Mouse (Mus musculus) embryonic fibroblast, embryonic 13.5 days (primary cell): Measurements from ENCODE around the gene Opa3. TPM values are rescaled to one million over a fixed set of nuclear protein-coding genes. Genes with fewer than 3 reads are reported as not detected.
"Not testable (repeated sequence)": the region's sequence is repeated elsewhere in the genome, so short reads cannot be mapped to it uniquely, and the experiment has no call there.

Experiments used
- H3K27ac ChIP-seq: 2 replicates; pipeline ENCODE4 v1.5.1; 2012; ENCODE audit warnings: low read length, control low read depth, inconsistent platforms; ENCODE audit not compliant: insufficient read depth
- H3K4me1 ChIP-seq: 2 replicates; pipeline ENCODE4 v1.6.1; 2011; ENCODE audit warnings: low read length; ENCODE audit not compliant: control insufficient read depth, insufficient read depth
- H3K4me3 ChIP-seq: 2 replicates; pipeline ENCODE4 v1.5.1; 2011; ENCODE audit warnings: mild to moderate bottlenecking, control low read depth, low read length; ENCODE audit not compliant: insufficient read depth
- CTCF ChIP-seq: IDR thresholded peaks from 2 replicates; pipeline ENCODE4 v1.5.1; 2011; ENCODE audit warnings: mild to moderate bottlenecking, control low read depth, low read length, moderate library complexity, borderline replicate concordance; ENCODE audit not compliant: insufficient read depth
- POLR2A ChIP-seq: IDR thresholded peaks from 2 replicates; pipeline ENCODE4 v1.6.1; 2011; ENCODE audit warnings: low read depth, mild to moderate bottlenecking, control low read depth, low read length, moderate library complexity
- polyA plus RNA-seq: library from polyadenylated mRNA; stranded (reverse); fragments of >200 nt; gene quantifications from 2 replicates; pipeline ENCODE4 v1.2.4, GENCODE M21; 2011; ENCODE audit warnings: low read depth; ENCODE audit not compliant: missing spikeins, insufficient read length

Opa3 gene
- polyA plus RNA-seq, 1 experiment = 24.4 TPM

DNA sequence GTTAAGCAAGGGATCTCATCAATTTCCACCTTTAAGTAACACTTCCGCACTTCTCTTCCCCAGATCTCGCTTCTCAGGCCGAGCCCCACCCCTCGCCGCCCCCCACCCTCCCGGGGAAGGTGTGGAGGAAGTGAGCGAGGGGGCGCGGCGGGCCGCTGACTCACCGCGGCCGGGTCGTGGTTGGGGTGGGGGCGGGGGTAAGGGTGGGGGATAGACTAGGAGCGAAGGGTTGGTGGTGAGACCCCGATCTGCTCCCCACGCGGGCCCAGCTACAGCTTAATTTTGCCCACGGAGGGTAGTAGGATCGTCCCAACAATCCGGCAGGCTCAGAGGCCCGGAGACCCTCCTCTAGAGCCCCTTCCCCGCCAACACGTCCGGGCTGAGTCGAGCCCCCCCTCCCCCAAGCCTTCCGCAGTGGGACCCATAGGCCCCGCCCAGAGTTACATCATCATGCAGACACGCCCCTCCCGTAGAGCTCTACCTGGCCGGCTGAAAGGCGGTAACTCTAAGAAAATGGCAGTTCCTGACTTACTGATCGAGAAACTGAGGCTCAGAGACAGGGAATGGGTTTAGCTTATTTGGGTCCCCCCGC lies 44.1 kb downstream of the Opa3 start:
- Histone ChIP-seq H3K4me3 (peak overlapping the region; percentile 98), H3K27ac (peak overlapping the region; percentile 93), H3K4me1 (peaks cover 12% of the 10 kb centered on the region; the same call in 1 of the 2 replicates)
- TF ChIP-seq POLR2A (peak; percentile 39), CTCF (no peak)

DNA sequence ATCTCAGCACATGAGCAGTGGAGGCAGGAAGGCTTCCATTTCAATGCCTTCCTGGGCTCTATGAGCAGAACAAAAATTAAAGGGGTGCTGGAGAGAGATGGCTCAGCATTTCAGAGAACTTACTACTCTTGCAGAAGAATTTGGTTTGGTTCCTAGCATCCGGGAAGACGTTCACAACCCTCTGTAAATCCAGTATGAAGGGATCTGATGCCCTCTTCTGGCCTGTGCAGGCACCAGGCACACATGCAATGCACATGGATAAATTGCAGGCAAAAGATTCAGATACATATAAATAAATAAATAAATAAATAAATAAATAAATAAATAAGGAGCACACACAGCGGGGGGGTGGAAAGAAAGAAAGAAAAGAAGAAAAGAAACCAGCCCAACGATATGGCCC lies 48.1 kb downstream of the Opa3 start:
- Histone ChIP-seq H3K4me3 (no peak overlapping the region), H3K4me1 (no peaks in the 10 kb centered on the region), H3K27ac (no peak overlapping the region)
- no peak for TF ChIP-seq POLR2A
- TF ChIP-seq CTCF = peak; percentile 29; the same call in 1 of the 2 replicates

DNA sequence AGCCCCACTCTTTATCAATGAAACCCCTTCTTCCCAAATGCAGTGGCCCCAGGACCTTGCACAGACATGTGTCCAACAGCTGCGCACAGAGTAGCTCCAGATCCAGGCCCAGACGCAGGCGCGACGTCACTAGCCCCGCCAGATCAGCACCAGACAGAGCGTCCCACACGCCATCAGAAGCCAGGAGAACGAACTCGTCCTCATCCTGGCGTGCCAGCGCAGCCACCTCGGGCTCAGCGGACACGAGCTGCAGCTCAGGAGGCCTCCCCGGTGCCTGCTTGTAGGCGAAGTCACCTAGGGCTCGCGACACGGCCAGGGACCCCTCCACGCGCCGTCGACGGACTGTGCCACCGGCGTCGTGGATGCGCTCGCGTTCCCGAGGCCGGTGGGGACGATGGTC lies 50.9 kb downstream of the Opa3 start:
- H3K4me3 ChIP-seq = no peak overlapping the region
- TF ChIP-seq POLR2A = no peak
- TF ChIP-seq CTCF = no peak
- no peak overlapping the region for H3K27ac ChIP-seq
- no peaks in the 10 kb centered on the region for H3K4me1 ChIP-seq

DNA sequence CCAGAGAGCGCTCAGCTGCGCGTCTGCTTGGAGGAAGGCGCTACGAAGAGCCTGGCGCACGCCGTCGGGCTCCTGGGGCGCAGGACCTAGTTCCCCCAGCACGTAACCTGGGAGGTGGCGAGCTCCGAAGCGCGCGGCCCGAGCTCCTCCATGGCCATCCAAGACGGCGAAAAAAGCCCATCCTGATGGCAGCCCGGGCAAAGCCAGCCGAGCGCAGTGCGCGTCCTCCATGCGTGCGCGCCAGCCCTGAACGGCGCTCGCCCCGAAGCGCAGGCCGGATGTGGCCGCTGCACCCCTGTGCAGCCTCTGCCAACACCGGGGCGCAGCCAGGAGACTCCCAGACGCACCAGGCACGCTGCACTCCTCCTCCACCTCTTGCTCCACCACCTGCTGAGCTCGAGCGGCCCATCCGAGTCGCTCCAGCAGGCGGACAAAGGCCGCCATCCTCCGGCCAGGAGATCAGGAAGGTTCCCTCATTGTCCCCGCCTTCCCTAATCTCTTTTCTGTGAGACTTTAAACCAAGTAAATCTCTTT lies 51.5 kb downstream of the Opa3 start, which contains the start of gene Ppm1n:
Gene Ppm1n, minus strand, starts transcription at position 484 of the 534 bp plus-strand sequence.
- H3K4me3 ChIP-seq = no peak within 1 kb of the TSS
- no peaks in the 10 kb centered on the region for H3K4me1 ChIP-seq
- no peak within 1 kb of the TSS for H3K27ac ChIP-seq
- no peak for TF ChIP-seq CTCF
- TF ChIP-seq POLR2A = no peak

DNA sequence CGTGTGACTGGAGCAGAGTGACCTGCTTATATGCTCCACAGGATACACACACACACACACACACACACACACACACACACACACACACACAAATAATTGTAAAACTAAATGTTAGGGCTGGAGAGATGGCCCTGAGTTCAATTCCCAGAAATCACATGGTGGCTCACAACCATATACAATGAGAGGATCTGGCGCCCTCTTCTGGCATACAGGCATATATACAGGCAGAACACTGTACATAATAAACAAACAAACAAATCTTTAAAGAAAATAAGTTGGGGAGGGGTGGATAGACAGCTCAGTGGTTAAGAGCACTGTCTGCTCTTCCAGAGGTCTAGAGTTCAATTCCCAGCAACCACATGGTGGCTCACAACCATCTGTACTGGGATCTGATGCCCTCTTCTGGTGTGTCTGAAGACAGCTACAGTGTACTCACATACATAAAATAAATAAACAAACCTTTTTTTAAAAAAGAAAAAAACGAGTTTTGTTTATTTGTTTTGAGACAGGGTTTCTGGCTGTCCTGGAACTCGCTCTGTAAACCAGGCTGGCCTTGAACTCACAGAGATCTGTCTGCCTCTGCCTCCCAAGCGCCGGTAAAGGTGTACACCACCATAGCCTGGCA lies 53.7 kb downstream of the Opa3 start:
- H3K4me3 ChIP-seq, H3K27ac ChIP-seq, H3K4me1 ChIP-seq: not testable (repeated sequence)

DNA sequence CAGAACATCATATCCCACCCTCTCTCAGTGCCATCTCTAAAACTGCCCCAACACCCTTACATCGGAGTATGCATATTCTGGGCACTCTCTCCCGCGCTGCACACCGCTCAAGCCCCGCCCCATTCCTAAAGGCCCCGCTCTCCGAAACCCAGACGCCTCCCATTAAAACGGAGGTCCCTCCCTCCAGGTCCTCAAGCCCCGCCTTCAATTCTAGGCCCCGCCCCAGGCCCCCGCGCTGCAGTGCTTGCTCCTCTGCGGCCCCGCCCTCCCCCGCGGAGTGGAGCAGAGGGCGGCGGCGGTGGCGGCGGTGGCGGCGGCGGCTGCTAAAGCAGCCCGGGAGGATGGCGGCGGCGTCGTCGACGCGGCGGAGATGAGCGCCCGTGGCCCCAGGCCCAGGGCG lies 54.3 kb downstream of the Opa3 start, which contains the start of gene Rtn2:
Gene Rtn2, plus strand, starts transcription at position 240 of the 400 bp plus-strand sequence.
- TF ChIP-seq POLR2A (no peak), CTCF (no peak)
- Histone ChIP-seq H3K27ac (no peak within 1 kb of the TSS), H3K4me1 (no peaks in the 10 kb centered on the region), H3K4me3 (peak within 1 kb of the TSS; percentile 43)

DNA sequence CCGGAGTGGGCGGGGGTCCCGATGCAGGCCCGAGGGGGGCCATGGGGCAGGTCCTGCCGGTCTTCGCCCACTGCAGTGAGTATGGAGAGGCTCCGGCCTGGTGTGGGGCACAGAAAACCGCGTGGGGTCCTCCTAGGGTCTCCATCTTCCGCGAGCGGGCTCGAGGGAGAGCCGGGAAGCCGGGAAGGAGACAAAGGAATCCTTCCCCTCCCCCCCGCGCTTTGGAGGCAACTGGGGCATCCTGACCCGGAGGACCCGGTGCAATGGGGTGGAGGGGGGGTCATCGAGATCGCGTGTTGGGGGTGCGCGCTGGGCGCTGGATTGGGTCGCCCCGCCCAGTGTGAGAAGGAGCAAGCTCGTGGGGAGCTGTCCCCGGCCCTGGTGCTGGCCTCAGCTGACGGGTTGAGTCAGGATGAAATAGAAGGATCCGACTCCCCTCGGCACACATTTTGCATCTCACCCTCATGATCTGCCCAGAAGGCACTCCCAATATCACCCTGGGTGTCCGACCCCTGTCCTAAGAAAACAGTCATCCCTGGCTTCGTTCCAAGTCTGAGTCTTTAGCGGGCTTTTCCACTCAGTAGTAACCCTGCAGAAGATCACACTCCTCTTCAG lies 54.8 kb downstream of the Opa3 start:
- no peak overlapping the region for H3K27ac ChIP-seq
- TF ChIP-seq CTCF = no peak
- TF ChIP-seq POLR2A = no peak

DNA sequence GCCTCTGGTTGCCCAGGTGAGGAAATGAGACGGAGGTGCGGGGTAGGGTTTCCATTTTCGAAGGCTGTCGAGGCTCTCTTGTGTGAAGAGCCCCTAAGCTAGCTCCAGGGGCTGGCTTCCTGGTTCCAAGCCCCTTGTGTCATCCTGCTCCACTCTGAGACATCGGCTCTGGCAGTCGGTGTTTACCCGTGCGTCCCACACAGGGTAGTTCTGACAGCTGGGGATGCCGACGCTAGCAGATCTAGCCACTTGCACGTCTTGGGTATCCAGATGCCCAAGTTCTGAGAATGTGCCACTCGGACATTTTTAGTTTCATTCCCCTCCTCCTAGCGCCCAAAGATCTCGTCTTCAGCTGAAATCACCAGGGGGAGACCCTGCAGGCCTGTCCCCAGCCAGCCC lies 55.3 kb downstream of the Opa3 start:
- TF ChIP-seq POLR2A = no peak
- TF ChIP-seq CTCF = no peak
- H3K27ac ChIP-seq = no peak overlapping the region
- H3K4me3 ChIP-seq = no peak overlapping the region
- no peaks in the 10 kb centered on the region for H3K4me1 ChIP-seq

More for the DNA sequence above, 54.8 kb downstream of the Opa3 start:
- H3K4me1 ChIP-seq = no peaks in the 10 kb centered on the region
- peak overlapping the region; percentile 43 for H3K4me3 ChIP-seq

DNA sequence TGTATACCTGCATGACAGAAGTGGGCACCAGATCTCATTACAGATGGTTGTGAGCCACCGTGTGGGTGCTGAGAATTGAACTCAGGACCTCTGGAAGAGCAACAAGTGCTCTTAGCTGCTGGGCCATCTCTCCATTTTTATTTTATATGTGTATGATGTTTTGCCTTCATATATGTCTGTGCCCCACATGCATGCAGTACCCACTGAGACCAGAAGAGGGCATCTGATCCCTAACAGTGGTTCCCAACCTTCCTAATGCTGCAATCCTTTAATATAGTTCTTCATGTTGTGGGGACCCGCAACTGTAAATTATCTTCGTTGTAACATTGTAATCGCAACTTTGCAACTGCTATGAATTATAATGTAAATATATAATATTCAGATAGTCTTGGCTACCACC lies 56.6 kb downstream of the Opa3 start:
- no peaks in the 10 kb centered on the region for H3K4me1 ChIP-seq
- H3K4me3 ChIP-seq = no peak overlapping the region
- H3K27ac ChIP-seq = no peak overlapping the region
- TF ChIP-seq POLR2A (no peak), CTCF (peak; percentile 33; the same call in 1 of the 2 replicates)

DNA sequence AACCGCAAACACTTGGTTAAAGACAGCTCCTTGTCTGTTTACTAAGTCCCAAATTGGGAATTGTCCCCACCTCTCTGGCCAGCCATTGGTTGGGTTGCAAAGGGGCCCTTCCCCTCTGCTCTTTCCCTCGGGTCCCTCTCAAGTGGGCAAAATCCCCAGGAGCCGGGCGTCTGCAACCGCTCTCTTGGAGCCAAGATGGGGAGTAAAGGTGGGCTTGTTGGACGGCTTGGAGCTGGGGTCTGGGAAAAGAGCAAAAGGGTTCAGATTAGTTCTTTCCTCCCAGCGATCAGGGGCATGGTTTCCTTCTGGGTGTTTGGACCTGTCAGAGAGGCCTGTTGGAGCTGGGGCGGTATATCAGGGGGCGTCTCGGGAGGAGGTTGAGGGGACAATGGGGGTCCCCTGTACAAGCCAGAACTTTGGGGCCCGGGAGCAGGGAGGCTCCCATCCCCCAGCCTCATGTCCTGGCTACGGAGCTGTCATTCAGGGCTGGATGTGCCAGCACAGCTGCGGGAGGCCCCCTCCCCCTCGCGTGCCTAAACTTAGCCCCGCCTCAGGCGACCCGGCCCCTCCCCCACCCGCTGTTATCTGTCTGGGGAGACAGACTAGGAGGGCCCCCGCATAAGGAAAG lies 62.9 kb downstream of the Opa3 start:
- TF ChIP-seq POLR2A = no peak
- TF ChIP-seq CTCF = no peak

More for the DNA sequence above, 62.9 kb downstream of the Opa3 start:
- Histone ChIP-seq H3K4me3 (peak overlapping the region; percentile 39), H3K4me1 (no peaks in the 10 kb centered on the region), H3K27ac (no peak overlapping the region)
